Mouse (Mus musculus): ENCODE data around the gene Ubqln3.

GRCm38 (mm10) chr7:104137305-104137704, 5.8 kb downstream of the Ubqln3 start, which contains the start of gene Olfr643:
- TF ChIP-seq CTCF (IDR thresholded peaks at IDR 0.05; ENCODE audit: borderline replicate concordance, insufficient read depth, low read length) (no peak), POLR2A (IDR thresholded peaks at IDR 0.05; ENCODE audit: low read depth, low read length) (no peak)
